Mouse (Mus musculus) forebrain, embryonic 12.5 days (tissue): ENCODE data around the gene Pkhd1. TPM values are rescaled to one million over a fixed set of nuclear protein-coding genes. Genes with fewer than 3 reads are reported as not detected.
"Not testable (repeated sequence)": the region's sequence is repeated elsewhere in the genome, so short reads cannot be mapped to it uniquely, and the experiment has no call there.

Experiments used
- ATAC-seq: fragments of 200-750 bp; cut with Nextera tagmentation; 2 replicates; pipeline ENCODE4 v1.8.0; 2017; ENCODE audit warnings: moderate TSS enrichment; ENCODE audit not compliant: low FRiP score
- H3K27ac ChIP-seq: fragments of 300-500 bp; sonication (generic); 2 replicates; pipeline ENCODE4 v1.5.1; 2016; ENCODE audit warnings: mild to moderate bottlenecking
- H3K27me3 ChIP-seq: fragments of 300-500 bp; sonication (generic); 2 replicates; pipeline ENCODE4 v1.6.1; 2016; ENCODE audit warnings: mild to moderate bottlenecking
- H3K36me3 ChIP-seq: fragments of 300-500 bp; sonication (generic); replicated peaks from 2 replicates; pipeline ENCODE4 v1.6.1; 2016; ENCODE audit warnings: mild to moderate bottlenecking
- H3K4me1 ChIP-seq: fragments of 300-500 bp; sonication (generic); 2 replicates; pipeline ENCODE4 v1.6.1; 2016
- H3K4me2 ChIP-seq: fragments of 300-500 bp; sonication (generic); 2 replicates; pipeline ENCODE4 v1.6.1; 2016; ENCODE audit warnings: mild to moderate bottlenecking, moderate library complexity
- H3K4me3 ChIP-seq: fragments of 300-500 bp; sonication (generic); replicated peaks from 2 replicates; pipeline ENCODE4 v1.5.1; 2016; ENCODE audit warnings: mild to moderate bottlenecking
- H3K9ac ChIP-seq: fragments of 300-500 bp; sonication (generic); 2 replicates; pipeline ENCODE4 v1.6.1; 2016; ENCODE audit warnings: mild to moderate bottlenecking
- H3K9me3 ChIP-seq: fragments of 300-500 bp; sonication (generic); 2 replicates; pipeline ENCODE4 v1.6.1; 2016
- WGBS: fragments of 180-500 bp; shearing (Covaris S2); methylation state at CpG from one replicate; pipeline ENCODE4 v1.1.7; 2016; 5-methylcytosine and 5-hydroxymethylcytosine counted together
- polyA plus RNA-seq: library from polyadenylated mRNA; unstranded; fragments of >200 nt; fragmentation: Nextera tagmentation; extraction: Ambion mirVana; gene quantifications from 2 replicates; pipeline ENCODE4 v1.2.1, GENCODE M21; 2016

Pkhd1 gene
- polyA plus RNA-seq, 1 experiment from 2014 or later, result 0.01 TPM

- peak overlapping the region; percentile 47 for H3K4me3 ChIP-seq
- 23% methylated on average over 6 of the region's 6 CpGs for WGBS
- H3K4me1 ChIP-seq, result peaks cover 13% of the 10 kb centered on the region
- no peaks in the 10 kb centered on the region for H3K9me3 ChIP-seq
- H3K9ac ChIP-seq, result peak overlapping the region; percentile 59
- H3K36me3 ChIP-seq, result no peaks in the 10 kb centered on the region
- peaks cover 7% of the 10 kb centered on the region for H3K27me3 ChIP-seq
- peak overlapping the region; percentile 42; the same call in 1 of the 2 replicates for H3K27ac ChIP-seq
- peak overlapping the region; percentile 81 for H3K4me2 ChIP-seq
- peak; percentile 58 for ATAC-seq
Measured at GRCm38 (mm10) chr1:20478266-20478659, 139.6 kb downstream of the Pkhd1 start.

GRCm38 (mm10) chr1:20477561-20478265, 140.2 kb downstream of the Pkhd1 start:
- peak overlapping the region; percentile 81 for H3K4me2 ChIP-seq
- peaks cover 13% of the 10 kb centered on the region for H3K4me1 ChIP-seq
- peak overlapping the region; percentile 42; the same call in 1 of the 2 replicates for H3K27ac ChIP-seq
- 4% methylated on average over 25 of the region's 25 CpGs for WGBS
- peaks cover 7% of the 10 kb centered on the region for H3K27me3 ChIP-seq
- H3K36me3 ChIP-seq, result no peaks in the 10 kb centered on the region
- H3K9ac ChIP-seq, result peak overlapping the region; percentile 59
- peak; percentile 84 for ATAC-seq
- H3K9me3 ChIP-seq, result no peaks in the 10 kb centered on the region
- H3K4me3 ChIP-seq, result peak overlapping the region; percentile 47

DNA sequence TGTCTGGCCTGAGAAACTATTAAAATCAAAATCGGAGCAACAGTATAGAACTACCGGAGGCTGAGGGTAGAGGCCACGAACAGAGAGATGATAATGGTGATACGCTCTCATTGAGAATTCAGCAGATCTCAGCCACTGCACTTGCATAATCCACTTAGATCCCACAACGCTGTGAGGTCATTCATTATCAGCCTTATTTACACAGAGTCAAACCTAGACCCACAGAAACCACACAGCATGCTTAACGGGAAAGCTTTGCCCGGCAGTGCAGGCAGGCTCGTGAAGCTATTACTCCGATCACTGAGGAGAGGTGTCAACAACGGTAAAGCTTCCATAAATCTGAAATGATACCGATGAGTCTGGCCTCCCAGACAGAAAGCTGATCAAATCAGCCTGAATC, 147.1 kb downstream of the Pkhd1 start:
- Histone ChIP-seq H3K27ac (no peak overlapping the region), H3K9ac (no peak overlapping the region), H3K4me3 (no peak overlapping the region), H3K27me3 (no peaks in the 10 kb centered on the region), H3K9me3 (no peaks in the 10 kb centered on the region), H3K4me2 (no peak overlapping the region), H3K4me1 (no peaks in the 10 kb centered on the region), H3K36me3 (no peaks in the 10 kb centered on the region)
- peak; percentile 49; the same call in 1 of the 2 replicates for ATAC-seq
- 73% methylated on average over 11 of the region's 11 CpGs for WGBS

- H3K4me3 ChIP-seq, result no peak overlapping the region
- no peak overlapping the region for H3K27ac ChIP-seq
- no peaks in the 10 kb centered on the region for H3K27me3 ChIP-seq
- no peak overlapping the region for H3K9ac ChIP-seq
- no peaks in the 10 kb centered on the region for H3K4me1 ChIP-seq
- H3K36me3 ChIP-seq, result no peaks in the 10 kb centered on the region
- 83% methylated on average over 6 of the region's 6 CpGs for WGBS
- H3K4me2 ChIP-seq, result no peak overlapping the region
- no peaks in the 10 kb centered on the region for H3K9me3 ChIP-seq
- no peak; the same call in 1 of the 2 replicates for ATAC-seq
Measured at GRCm38 (mm10) chr1:20470317-20470716, 147.5 kb downstream of the Pkhd1 start.

DNA sequence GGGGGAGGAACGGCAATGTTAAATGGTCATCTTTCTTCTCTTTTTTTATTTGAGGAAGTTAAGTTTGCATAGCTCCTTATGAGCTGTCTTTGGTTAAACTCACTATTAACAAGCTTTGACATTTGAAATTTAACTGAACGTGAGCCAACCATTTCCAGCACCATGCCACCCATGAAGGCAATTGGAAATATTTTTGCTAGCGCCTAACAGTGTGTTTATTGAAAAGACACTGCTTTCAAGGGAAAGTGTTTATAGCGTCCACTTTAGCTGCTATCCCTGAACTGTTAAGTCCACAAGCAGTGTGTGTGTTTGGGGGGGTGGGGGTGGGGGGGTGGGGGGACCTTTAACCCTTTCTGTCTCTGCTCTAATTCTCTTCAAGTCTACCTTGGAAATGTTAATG, 151.4 kb downstream of the Pkhd1 start:
- Histone ChIP-seq H3K36me3 (no peaks in the 10 kb centered on the region), H3K4me2 (no peak overlapping the region), H3K9me3 (no peaks in the 10 kb centered on the region), H3K27me3 (no peaks in the 10 kb centered on the region), H3K4me1 (no peaks in the 10 kb centered on the region), H3K27ac (no peak overlapping the region), H3K9ac (no peak overlapping the region), H3K4me3 (no peak overlapping the region)
- ATAC-seq, result no peak
- 61% methylated on average over 4 of the region's 4 CpGs for WGBS

- H3K9me3 ChIP-seq, result no peaks in the 10 kb centered on the region
- 76% methylated on average over 1 of the region's 1 CpGs for WGBS
Measured at GRCm38 (mm10) chr1:20454621-20455020, 163.2 kb downstream of the Pkhd1 start.

DNA sequence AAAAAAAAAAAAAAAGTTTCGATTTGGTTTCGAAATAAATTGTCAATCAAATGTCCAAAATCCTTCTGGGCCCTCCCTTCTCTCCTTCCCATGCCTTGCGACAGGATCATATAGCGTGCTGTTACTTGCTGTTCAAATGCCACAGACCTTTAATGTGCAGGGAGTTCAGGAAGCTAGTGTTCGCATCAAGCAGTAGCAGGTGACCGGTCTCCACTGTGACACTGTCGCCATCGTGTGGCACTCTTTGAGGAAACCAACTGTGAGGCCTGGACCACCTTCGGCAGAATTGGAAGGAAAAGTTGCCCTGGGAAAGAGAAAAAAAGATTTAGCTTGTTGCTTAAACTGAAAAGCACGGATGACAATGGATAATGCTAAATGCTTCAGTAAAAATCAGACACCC, 167.8 kb downstream of the Pkhd1 start:
- Histone ChIP-seq H3K4me3 (no peak overlapping the region), H3K4me1 (no peaks in the 10 kb centered on the region), H3K27me3 (no peaks in the 10 kb centered on the region), H3K4me2 (no peak overlapping the region), H3K9ac (no peak overlapping the region), H3K9me3 (no peaks in the 10 kb centered on the region), H3K27ac (no peak overlapping the region), H3K36me3 (no peaks in the 10 kb centered on the region)
- ATAC-seq, result peak; percentile 73; the same call in 1 of the 2 replicates
- WGBS, result 26% methylated on average over 10 of the region's 10 CpGs

More at GRCm38 (mm10) chr1:20454621-20455020, 163.2 kb downstream of the Pkhd1 start:
- Histone ChIP-seq H3K27ac (no peak overlapping the region), H3K4me2 (no peak overlapping the region), H3K36me3 (no peaks in the 10 kb centered on the region), H3K9ac (no peak overlapping the region), H3K4me3 (no peak overlapping the region), H3K4me1 (no peaks in the 10 kb centered on the region), H3K27me3 (no peaks in the 10 kb centered on the region)
- no peak for ATAC-seq

GRCm38 (mm10) chr1:20432026-20432425, 185.8 kb downstream of the Pkhd1 start:
- H3K27ac ChIP-seq, H3K27me3 ChIP-seq, H3K9ac ChIP-seq, H3K9me3 ChIP-seq, H3K36me3 ChIP-seq, ATAC-seq, H3K4me2 ChIP-seq, H3K4me3 ChIP-seq, H3K4me1 ChIP-seq: not testable (repeated sequence)
- 92% methylated on average over 16 of the region's 16 CpGs for WGBS

DNA sequence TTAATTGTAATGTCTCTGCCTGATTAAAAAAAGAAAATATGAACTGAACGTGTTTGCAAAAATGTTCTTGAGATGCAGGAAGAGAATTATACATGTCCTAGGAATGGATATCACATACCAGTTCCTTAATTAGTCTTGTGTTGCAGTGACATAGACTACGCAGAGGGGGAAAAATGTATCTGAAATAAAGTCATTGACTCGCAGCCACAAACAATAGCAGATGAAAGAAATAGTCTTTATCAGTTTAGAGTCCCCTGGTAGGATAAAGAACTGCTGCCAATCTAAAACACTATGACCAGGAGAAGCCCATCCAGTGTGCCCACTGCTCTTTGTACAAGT, 188.8 kb downstream of the Pkhd1 start:
- H3K27me3 ChIP-seq, result no peaks in the 10 kb centered on the region
- H3K9ac ChIP-seq, result no peak overlapping the region
- no peak for ATAC-seq
- H3K4me1 ChIP-seq, result peaks cover 7% of the 10 kb centered on the region
- WGBS, result 72% methylated on average over 3 of the region's 3 CpGs
- no peak overlapping the region for H3K27ac ChIP-seq
- no peak overlapping the region for H3K4me3 ChIP-seq
- H3K4me2 ChIP-seq, result no peak overlapping the region; the same call in 1 of the 2 replicates
- H3K36me3 ChIP-seq, result no peaks in the 10 kb centered on the region
- H3K9me3 ChIP-seq, result no peaks in the 10 kb centered on the region

GRCm38 (mm10) chr1:20428370-20429055, 189.4 kb downstream of the Pkhd1 start:
- Histone ChIP-seq H3K4me3 (no peak overlapping the region), H3K36me3 (no peaks in the 10 kb centered on the region), H3K9me3 (no peaks in the 10 kb centered on the region), H3K4me2 (peak overlapping the region; percentile 21), H3K9ac (no peak overlapping the region), H3K27me3 (no peaks in the 10 kb centered on the region), H3K4me1 (peaks cover 7% of the 10 kb centered on the region), H3K27ac (no peak overlapping the region)
- WGBS, result 34% methylated on average over 12 of the region's 12 CpGs
- peak; percentile 79 for ATAC-seq

GRCm38 (mm10) chr1:20409411-20409967, 208.4 kb downstream of the Pkhd1 start:
- no peaks in the 10 kb centered on the region for H3K36me3 ChIP-seq
- H3K9me3 ChIP-seq, result no peaks in the 10 kb centered on the region
- no peak overlapping the region for H3K27ac ChIP-seq
- H3K4me3 ChIP-seq, result no peak overlapping the region
- no peaks in the 10 kb centered on the region for H3K27me3 ChIP-seq
- H3K4me2 ChIP-seq, result no peak overlapping the region
- WGBS, result 56% methylated on average over 5 of the region's 5 CpGs
- peaks cover 4% of the 10 kb centered on the region; the same call in 1 of the 2 replicates for H3K4me1 ChIP-seq
- no peak overlapping the region for H3K9ac ChIP-seq
- ATAC-seq, result 0 out of 2 replicates have a peak, but pooled peaks have one; percentile 30

DNA sequence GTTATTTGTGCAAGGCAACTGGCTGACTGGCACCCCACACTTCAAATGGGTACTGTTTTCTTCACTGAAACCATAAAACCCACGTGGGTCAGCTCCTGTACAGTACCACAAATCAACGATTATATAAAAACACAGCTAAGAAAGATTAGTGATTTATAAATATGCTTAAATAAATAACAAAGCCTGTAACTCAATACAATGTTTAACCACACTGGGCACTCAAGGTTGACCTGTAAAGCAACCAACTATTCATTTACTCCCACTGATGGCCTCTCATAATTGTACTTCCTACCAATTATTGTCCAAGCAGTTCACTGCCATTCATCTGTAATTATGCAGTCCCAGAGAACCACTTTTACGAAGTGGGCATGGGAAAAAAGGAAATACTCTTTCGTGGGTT, 219.5 kb downstream of the Pkhd1 start:
- 62% methylated on average over 4 of the region's 4 CpGs for WGBS
- Histone ChIP-seq H3K9ac (no peak overlapping the region), H3K27me3 (no peaks in the 10 kb centered on the region), H3K4me1 (no peaks in the 10 kb centered on the region), H3K4me3 (no peak overlapping the region), H3K36me3 (no peaks in the 10 kb centered on the region), H3K4me2 (no peak overlapping the region), H3K9me3 (no peaks in the 10 kb centered on the region), H3K27ac (no peak overlapping the region)
- ATAC-seq, result no peak
